Mouse (Mus musculus): ENCODE measurements at regions not wholly inside any gene's neighbourhood (a gene's known extent, or its start where the extent isn't known, plus 50 kb on each side); places are given as distances from the start of the nearest gene placed in this dataset.
"Not testable (repeated sequence)": the region's sequence is repeated elsewhere in the genome, so short reads cannot be mapped to it uniquely, and the experiment has no call there.

GRCm38 (mm10) chr19:19347017-19347416 lies 236.0 kb upstream of the Rorb start:
- Histone ChIP-seq H3K4me2 (ENCODE audit: low read depth, low read length) (no peak overlapping the region), H3K4me1 (ENCODE audit: control insufficient read depth, insufficient read depth, low read length) (no peaks in the 10 kb centered on the region), H3K4me3 (ENCODE audit: low read depth, low read length) (no peak overlapping the region), H3K27ac (replicated peaks; ENCODE audit: low read depth, low read length) (no peak overlapping the region), H3K36me3 (replicated peaks; ENCODE audit: control insufficient read depth, insufficient read depth, low read depth, low read length) (no peaks in the 10 kb centered on the region), H3K27me3 (ENCODE audit: control insufficient read depth, insufficient read depth, low read length) (no peaks in the 10 kb centered on the region), H3K9me3 (replicated peaks; ENCODE audit: control insufficient read depth, low read length) (no peaks in the 10 kb centered on the region), H3K9ac (replicated peaks; ENCODE audit: low read length) (no peak overlapping the region)
- WGBS = 46% methylated on average over 2 of the region's 2 CpGs
- ATAC-seq (replicated peaks; ENCODE audit: insufficient number of reproducible peaks, low FRiP score, low TSS enrichment, low read depth) = no peak
- DNase-seq (ENCODE audit: low spot score) = peak; percentile 6

- H3K36me3 ChIP-seq (replicated peaks; ENCODE audit: control insufficient read depth, insufficient read depth, low read depth, low read length) = no peaks in the 10 kb centered on the region
- no peak overlapping the region for H3K27ac ChIP-seq (replicated peaks; ENCODE audit: low read depth, low read length)
- DNase-seq (ENCODE audit: low spot score) (no peak), ATAC-seq (replicated peaks; ENCODE audit: insufficient number of reproducible peaks, low FRiP score, low TSS enrichment, low read depth) (no peak)
- no peak overlapping the region for H3K4me3 ChIP-seq (ENCODE audit: low read depth, low read length)
- no peak overlapping the region for H3K9ac ChIP-seq (replicated peaks; ENCODE audit: low read length)
- no peaks in the 10 kb centered on the region for H3K27me3 ChIP-seq (ENCODE audit: control insufficient read depth, insufficient read depth, low read length)
- 88% methylated on average over 7 of the region's 7 CpGs for WGBS
- no peaks in the 10 kb centered on the region for H3K4me1 ChIP-seq (ENCODE audit: control insufficient read depth, insufficient read depth, low read length)
- no peaks in the 10 kb centered on the region for H3K9me3 ChIP-seq (replicated peaks; ENCODE audit: control insufficient read depth, low read length)
- H3K4me2 ChIP-seq (ENCODE audit: low read depth, low read length) = no peak overlapping the region
Measured at GRCm38 (mm10) chr19:19344426-19344811, 233.4 kb upstream of the Rorb start.

GRCm38 (mm10) chr19:19343702-19344425 lies 232.9 kb upstream of the Rorb start:
- Histone ChIP-seq H3K4me2 (ENCODE audit: low read depth, low read length) (no peak overlapping the region), H3K36me3 (replicated peaks; ENCODE audit: control insufficient read depth, insufficient read depth, low read depth, low read length) (no peaks in the 10 kb centered on the region), H3K9ac (replicated peaks; ENCODE audit: low read length) (no peak overlapping the region), H3K4me1 (ENCODE audit: control insufficient read depth, insufficient read depth, low read length) (no peaks in the 10 kb centered on the region), H3K27me3 (ENCODE audit: control insufficient read depth, insufficient read depth, low read length) (no peaks in the 10 kb centered on the region), H3K27ac (replicated peaks; ENCODE audit: low read depth, low read length) (no peak overlapping the region), H3K9me3 (replicated peaks; ENCODE audit: control insufficient read depth, low read length) (no peaks in the 10 kb centered on the region), H3K4me3 (ENCODE audit: low read depth, low read length) (no peak overlapping the region)
- no peak for ATAC-seq (replicated peaks; ENCODE audit: insufficient number of reproducible peaks, low FRiP score, low TSS enrichment, low read depth)
- DNase-seq (ENCODE audit: low spot score) = peak; percentile 3
- 70% methylated on average over 10 of the region's 10 CpGs for WGBS

GRCm38 (mm10) chr19:19307142-19307541 lies 196.1 kb upstream of the Rorb start:
- H3K4me1 ChIP-seq (ENCODE audit: control insufficient read depth, insufficient read depth, low read length); H3K36me3 ChIP-seq (replicated peaks; ENCODE audit: control insufficient read depth, insufficient read depth, low read depth, low read length); H3K27ac ChIP-seq (replicated peaks; ENCODE audit: low read depth, low read length); H3K9ac ChIP-seq (replicated peaks; ENCODE audit: low read length); H3K9me3 ChIP-seq (replicated peaks; ENCODE audit: control insufficient read depth, low read length); ATAC-seq (replicated peaks; ENCODE audit: insufficient number of reproducible peaks, low FRiP score, low TSS enrichment, low read depth); H3K4me2 ChIP-seq (ENCODE audit: low read depth, low read length); H3K4me3 ChIP-seq (ENCODE audit: low read depth, low read length); DNase-seq (ENCODE audit: low spot score); H3K27me3 ChIP-seq (ENCODE audit: control insufficient read depth, insufficient read depth, low read length): not testable (repeated sequence)
- 73% methylated on average over 2 of the region's 2 CpGs for WGBS

GRCm38 (mm10) chr19:19306476-19307131 lies 195.6 kb upstream of the Rorb start:
- no peak overlapping the region for H3K9ac ChIP-seq (replicated peaks; ENCODE audit: low read length)
- H3K4me3 ChIP-seq (ENCODE audit: low read depth, low read length) = no peak overlapping the region
- ATAC-seq (replicated peaks; ENCODE audit: insufficient number of reproducible peaks, low FRiP score, low TSS enrichment, low read depth) (no peak), DNase-seq (ENCODE audit: low spot score) (peak; percentile 38)
- H3K4me1 ChIP-seq (ENCODE audit: control insufficient read depth, insufficient read depth, low read length) = no peaks in the 10 kb centered on the region
- H3K27me3 ChIP-seq (ENCODE audit: control insufficient read depth, insufficient read depth, low read length) = no peaks in the 10 kb centered on the region
- no peaks in the 10 kb centered on the region for H3K9me3 ChIP-seq (replicated peaks; ENCODE audit: control insufficient read depth, low read length)
- no peaks in the 10 kb centered on the region for H3K36me3 ChIP-seq (replicated peaks; ENCODE audit: control insufficient read depth, insufficient read depth, low read depth, low read length)
- 65% methylated on average over 6 of the region's 6 CpGs for WGBS
- no peak overlapping the region for H3K27ac ChIP-seq (replicated peaks; ENCODE audit: low read depth, low read length)
- no peak overlapping the region for H3K4me2 ChIP-seq (ENCODE audit: low read depth, low read length)

- not testable (repeated sequence) for H3K4me1 ChIP-seq (ENCODE audit: control insufficient read depth, insufficient read depth, low read length); H3K4me3 ChIP-seq (ENCODE audit: low read depth, low read length); DNase-seq (ENCODE audit: low spot score); H3K4me2 ChIP-seq (ENCODE audit: low read depth, low read length); H3K9me3 ChIP-seq (replicated peaks; ENCODE audit: control insufficient read depth, low read length); H3K9ac ChIP-seq (replicated peaks; ENCODE audit: low read length); H3K27ac ChIP-seq (replicated peaks; ENCODE audit: low read depth, low read length); ATAC-seq (replicated peaks; ENCODE audit: insufficient number of reproducible peaks, low FRiP score, low TSS enrichment, low read depth); H3K27me3 ChIP-seq (ENCODE audit: control insufficient read depth, insufficient read depth, low read length); H3K36me3 ChIP-seq (replicated peaks; ENCODE audit: control insufficient read depth, insufficient read depth, low read depth, low read length)
- 82% methylated on average over 3 of the region's 3 CpGs for WGBS
Measured at GRCm38 (mm10) chr19:19285864-19286263, 174.9 kb upstream of the Rorb start.

GRCm38 (mm10) chr19:19246837-19247560 lies 136.0 kb upstream of the Rorb start:
- ATAC-seq (replicated peaks; ENCODE audit: insufficient number of reproducible peaks, low FRiP score, low TSS enrichment, low read depth) = no peak

More at GRCm38 (mm10) chr19:19246837-19247560, 136.0 kb upstream of the Rorb start:
- 56% methylated on average over 5 of the region's 5 CpGs for WGBS
- no peaks in the 10 kb centered on the region for H3K4me1 ChIP-seq (ENCODE audit: control insufficient read depth, insufficient read depth, low read length)
- no peak overlapping the region for H3K27ac ChIP-seq (replicated peaks; ENCODE audit: low read depth, low read length)
- H3K9ac ChIP-seq (replicated peaks; ENCODE audit: low read length) = no peak overlapping the region
- H3K36me3 ChIP-seq (replicated peaks; ENCODE audit: control insufficient read depth, insufficient read depth, low read depth, low read length) = no peaks in the 10 kb centered on the region
- H3K4me3 ChIP-seq (ENCODE audit: low read depth, low read length) = no peak overlapping the region
- H3K4me2 ChIP-seq (ENCODE audit: low read depth, low read length) = no peak overlapping the region
- peak; percentile 1 for DNase-seq (ENCODE audit: low spot score)
- no peaks in the 10 kb centered on the region for H3K9me3 ChIP-seq (replicated peaks; ENCODE audit: control insufficient read depth, low read length)
- H3K27me3 ChIP-seq (ENCODE audit: control insufficient read depth, insufficient read depth, low read length) = no peaks in the 10 kb centered on the region
